Mouse (Mus musculus) cerebellum, postnatal 14 days (tissue): ENCODE measurements around the gene Akr7a5.

ENCODE experiments used
- DNase-seq, 2 experiments: peaks; one replicate each; pipeline ENCODE4 v3.0.0; 2021; ENCODE audit warnings: mixed read lengths in 2 of 2

Akr7a5 gene

DNA sequence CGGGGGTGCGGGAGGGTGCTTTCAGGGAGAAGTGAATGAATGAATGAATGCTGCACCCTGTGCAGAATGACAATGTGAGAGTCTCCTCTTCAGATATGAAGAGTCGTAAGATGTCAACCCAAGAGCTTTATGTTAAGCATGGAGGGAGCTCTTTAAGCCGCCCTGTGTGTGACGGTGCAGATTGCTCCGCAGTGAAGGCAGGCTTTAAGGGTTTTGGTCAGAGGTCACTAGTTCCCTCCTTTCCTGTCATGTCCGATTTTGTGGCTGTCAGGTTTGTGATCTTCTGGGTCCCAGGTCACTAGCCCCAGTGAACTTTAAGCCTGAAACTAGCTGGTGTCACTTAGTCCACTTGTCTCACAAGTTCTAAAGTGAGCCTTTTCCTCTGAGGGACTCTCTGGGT lies 42.3 kb downstream of the Akr7a5 start:
- no peak for DNase-seq

DNA sequence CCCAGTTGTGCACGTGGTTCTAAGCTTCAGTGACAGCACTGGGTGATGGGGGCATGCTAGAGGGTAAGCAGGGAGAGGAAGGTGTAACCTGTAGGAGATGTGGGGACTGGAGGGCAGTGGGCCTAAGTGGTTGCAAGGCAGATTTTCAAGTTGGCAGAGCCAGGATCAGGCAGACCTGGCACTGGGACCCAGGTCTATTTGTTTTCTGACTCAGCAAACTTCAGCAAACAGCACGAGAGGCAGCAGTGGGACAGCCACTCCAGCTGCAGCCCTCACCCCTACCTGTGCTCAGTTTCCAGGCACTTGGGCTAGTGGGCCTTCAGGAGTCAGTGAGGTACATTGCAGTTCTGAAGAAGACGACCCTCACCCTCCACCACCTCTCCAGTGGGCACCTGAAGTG lies 46.7 kb downstream of the Akr7a5 start:
- no peak for DNase-seq

DNA sequence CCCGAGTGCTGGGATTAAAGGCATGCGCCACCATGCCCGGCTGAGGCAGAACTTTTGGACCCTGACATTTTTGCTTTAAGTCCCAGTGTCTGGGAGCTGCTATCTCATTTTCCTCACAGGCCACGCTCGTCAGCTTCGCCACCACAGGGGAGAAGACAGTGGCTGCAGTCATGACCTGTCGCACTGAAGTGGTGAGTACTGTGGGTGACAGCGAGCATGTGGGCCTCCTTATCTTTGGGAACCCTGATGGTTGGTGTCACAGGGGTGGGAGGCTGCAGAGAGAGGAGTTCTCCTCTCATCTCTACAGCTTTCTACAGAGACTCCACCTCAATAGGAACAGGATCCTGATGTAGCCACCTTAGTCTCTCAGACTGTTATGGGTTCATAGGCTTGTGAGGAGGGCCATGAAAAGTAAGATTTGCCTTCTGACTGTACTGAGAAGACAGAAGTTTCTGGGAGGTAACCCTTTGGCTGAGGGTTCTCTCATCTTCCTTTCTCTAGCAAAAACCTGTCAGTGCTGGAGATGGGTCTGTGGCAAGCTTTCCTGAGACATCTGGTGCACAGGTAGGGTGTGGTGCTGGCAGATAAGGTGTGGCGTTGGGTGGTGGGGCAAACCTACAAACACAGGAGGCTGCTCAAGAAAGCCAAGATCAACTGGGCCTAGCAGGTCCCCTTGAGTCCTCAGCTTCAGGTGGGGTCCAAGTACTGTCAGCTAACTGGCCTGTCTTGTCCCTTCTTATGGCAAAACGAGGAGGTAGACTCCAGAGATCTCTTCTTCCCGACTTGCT lies 50.4 kb downstream of the Akr7a5 start:
- no peak for DNase-seq

DNA sequence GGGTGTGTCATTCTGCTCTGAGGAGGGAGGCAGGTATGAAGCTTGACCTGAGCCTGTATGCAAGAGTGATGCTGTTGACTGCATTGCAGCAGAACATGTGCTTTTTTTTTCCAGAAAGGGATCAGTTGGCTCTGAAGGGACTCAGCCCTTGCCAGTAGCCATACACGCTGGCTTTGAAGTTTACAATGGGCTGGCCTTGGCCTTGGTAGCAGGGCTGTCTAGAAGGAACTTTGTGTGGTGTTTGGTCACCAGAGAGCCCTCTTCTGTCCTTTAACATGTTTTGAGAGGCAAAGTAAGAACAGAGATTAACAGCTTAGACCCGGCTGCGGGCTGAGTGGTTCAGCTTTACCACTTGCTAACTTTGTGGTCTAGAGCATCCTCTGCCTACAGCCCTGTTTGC lies 56.8 kb downstream of the Akr7a5 start:
- DNase-seq: no peak
